In genomic region chr3:83781460-83782222, GRCm38 (mm10) we compare ENCODE assay signal across 15 mouse cellular contexts. TPM values are rescaled to one million over a fixed set of nuclear protein-coding genes. Genes with fewer than 3 reads are reported as not detected.
"Had no signal": no experiment of that assay in that cellular context is flagged by ENCODE, and none has a peak within 500 bp of the region (broad histone marks: within the 10 kb centered on the region; RNA-seq: fewer than 3 reads in every experiment).

No protein-coding gene starts in this region.

- H3K36me3 ChIP-seq: limb, embryonic 12.5 days; liver, embryonic 13.5 days; lung, embryonic 15.5 days; midbrain, embryonic 12.5 days had no signal

- ATAC-seq: liver, postnatal 0 days had no signal

- DNase-seq: kidney, postnatal 36 days; liver; liver, embryonic 13.5 days; liver, postnatal 0 days; lung, postnatal 14 days; right cerebral cortex, postnatal 14 days; thymus, adult 18-20 months; thymus, postnatal 14 days had no signal

- H3K9me3 ChIP-seq: limb, embryonic 12.5 days; liver, embryonic 13.5 days; lung, embryonic 15.5 days; midbrain, embryonic 12.5 days had no signal

- H3K4me2 ChIP-seq: limb, embryonic 12.5 days; liver, embryonic 13.5 days; lung, embryonic 15.5 days; midbrain, embryonic 12.5 days had no signal

- H3K4me1 ChIP-seq: liver, embryonic 13.5 days had no signal

- H3K27me3 ChIP-seq: liver, embryonic 13.5 days; lung, embryonic 15.5 days; midbrain, embryonic 12.5 days had no signal

- H3K27ac ChIP-seq: kidney, postnatal 0 days; layer of hippocampus, adult 2 months; limb, embryonic 12.5 days; liver, embryonic 13.5 days; lung, embryonic 15.5 days; macrophage; midbrain, embryonic 12.5 days had no signal

- H3K9ac ChIP-seq: limb, embryonic 12.5 days; liver, embryonic 13.5 days; liver, postnatal 0 days; lung, embryonic 15.5 days; midbrain, embryonic 12.5 days had no signal

- H3K4me3 ChIP-seq: layer of hippocampus, adult 2 months; limb, embryonic 12.5 days; liver, embryonic 13.5 days; lung, embryonic 15.5 days; megakaryocyte, embryonic 14.5 days; midbrain, embryonic 12.5 days had no signal

RNA-seq across cellular contexts. Expression of gene Sfrp2, which starts 15.5 kb away (rescaled TPM):
- polyA plus RNA-seq: macrophage had no signal
